Mouse (Mus musculus): ENCODE data around the gene Vmn2r28. TPM values are rescaled to one million over a fixed set of nuclear protein-coding genes. Genes with fewer than 3 reads are reported as not detected.

Gene Vmn2r28
- polyA plus RNA-seq (2012; fragmentation: generic; extraction: Trizol) = not detected

DNA sequence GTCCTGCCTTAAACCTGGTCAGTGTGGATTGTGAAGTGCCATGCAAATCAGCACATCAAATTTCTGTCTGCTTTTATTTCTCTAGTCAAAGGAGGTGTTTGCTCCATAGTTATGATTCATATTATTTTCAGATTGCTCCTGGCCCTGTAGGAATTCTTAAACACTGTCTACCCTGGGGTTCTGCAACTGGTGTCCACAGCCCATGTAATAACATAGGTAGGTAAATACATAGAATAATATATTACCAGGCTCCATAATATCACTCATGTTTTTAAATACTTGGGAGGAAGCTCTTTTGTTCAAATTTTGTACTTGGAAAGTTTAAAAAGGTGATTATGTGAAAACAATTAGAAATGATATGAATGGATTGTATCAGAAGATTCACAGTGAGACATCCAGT lies at the start of gene Vmn2r28:
TSS of gene Vmn2r28 (minus strand) at position 101 of the 400 bp plus-strand sequence.

GRCm38 (mm10) chr7:5456674-5457073 lies 37.1 kb downstream of the Vmn2r28 start, which contains the start of gene Vmn1r59:
Vmn1r59 (minus strand) TSS chr7:5456774.

Other genes starting within 250 kb of the Vmn2r28 start
- not detected for gene Gm5065, start 143.4 kb downstream of the Vmn2r28 start, polyA plus RNA-seq (2012; fragmentation: generic; extraction: Trizol)
- not detected for gene Nlrp2, start 142.9 kb downstream of the Vmn2r28 start, polyA plus RNA-seq (2012; fragmentation: generic; extraction: Trizol)
- not detected for gene Vmn1r58, start 80.6 kb downstream of the Vmn2r28 start, polyA plus RNA-seq (2012; fragmentation: generic; extraction: Trizol)
- not detected for gene Vmn1r59, start 37.2 kb downstream of the Vmn2r28 start, polyA plus RNA-seq (2012; fragmentation: generic; extraction: Trizol)
- not detected for gene Vmn1r60, start 53.4 kb upstream of the Vmn2r28 start, polyA plus RNA-seq (2012; fragmentation: generic; extraction: Trizol)
- not detected for gene Vmn1r61, start 119.3 kb upstream of the Vmn2r28 start, polyA plus RNA-seq (2012; fragmentation: generic; extraction: Trizol)
- not detected for gene Vmn1r62, start 179.7 kb upstream of the Vmn2r28 start, polyA plus RNA-seq (2012; fragmentation: generic; extraction: Trizol)